Mouse (Mus musculus) spleen, postnatal 10 days (tissue): ENCODE measurements around the gene Olfr1033.
"Not testable (repeated sequence)": the region's sequence is repeated elsewhere in the genome, so short reads cannot be mapped to it uniquely, and the experiment has no call there.

ENCODE experiments used
- DNase-seq, 2 experiments: peaks; one replicate each; pipeline ENCODE4 v3.0.0; 2021 to 2022; ENCODE audit warnings: low spot score in 2 of 2

The Olfr1033 gene

GRCm38 (mm10) chr2:86020406-86020805, at the start of gene Olfr1033:
Gene Olfr1033, plus strand, starts transcription at chr2:86020633.
- DNase-seq, result not testable (repeated sequence)

DNA sequence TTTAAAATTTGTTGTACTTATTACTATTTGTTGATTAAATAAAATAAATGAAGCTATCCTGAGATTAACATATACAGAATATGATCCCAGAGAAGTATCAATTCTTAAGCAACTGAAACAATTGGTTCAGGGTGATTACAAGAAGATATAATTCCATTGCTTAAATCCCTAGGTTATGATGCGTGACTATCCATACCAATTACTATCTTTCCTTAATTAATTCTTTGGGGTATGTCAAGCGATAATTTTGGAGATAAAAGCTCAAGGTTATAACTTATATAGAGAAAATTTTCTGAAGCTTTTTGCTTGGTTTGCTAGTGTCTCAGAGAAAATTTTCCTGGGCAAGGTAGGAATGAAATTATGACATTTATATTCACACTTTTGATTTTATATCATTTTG, 46.8 kb upstream of the Olfr1033 start, which contains the start of gene Olfr1029:
Gene Olfr1029, plus strand, starts transcription at position 301 of the 400 bp plus-strand sequence.
- DNase-seq, result no peak

- DNase-seq, result no peak
Observed at GRCm38 (mm10) chr2:85978976-85979375, 41.5 kb upstream of the Olfr1033 start, which contains the start of gene Olfr1030. Gene Olfr1030, plus strand, starts transcription at chr2:85979276.

- DNase-seq, result no peak
Observed at GRCm38 (mm10) chr2:85990004-85990403, 30.4 kb upstream of the Olfr1033 start, which contains the start of gene Olfr1031. Gene Olfr1031, plus strand, starts transcription at chr2:85990304.

DNA sequence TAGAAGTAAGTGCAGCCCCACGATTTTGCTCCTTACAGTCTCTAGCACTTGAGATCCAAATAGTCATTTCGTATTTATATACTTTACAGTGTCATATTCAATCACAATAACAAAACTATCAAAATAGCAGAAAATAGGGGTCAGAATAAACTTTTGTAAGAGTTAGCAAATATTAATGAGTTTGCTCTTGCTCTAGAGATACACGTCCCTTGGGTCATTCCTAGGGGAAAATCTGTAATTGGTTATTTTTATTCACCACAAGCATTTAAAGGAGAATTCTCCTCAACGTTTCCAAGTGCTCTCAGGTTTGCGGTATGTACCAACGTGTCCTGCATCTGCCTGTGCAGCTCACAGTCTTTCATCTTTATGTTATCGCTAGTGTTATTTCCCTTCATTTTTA, 15.2 kb upstream of the Olfr1033 start, which contains the start of gene Olfr1032:
Gene Olfr1032, plus strand, starts transcription at position 301 of the 400 bp plus-strand sequence.
- DNase-seq, result no peak

- not testable (repeated sequence) for DNase-seq
Observed at GRCm38 (mm10) chr2:86021518-86021917, 1.1 kb downstream of the Olfr1033 start.

GRCm38 (mm10) chr2:86045561-86045960, 25.1 kb downstream of the Olfr1033 start, which contains the start of gene Olfr1034:
Gene Olfr1034, plus strand, starts transcription at chr2:86045861.
- no peak for DNase-seq

- DNase-seq, result not testable (repeated sequence)
Observed at GRCm38 (mm10) chr2:86050777-86051176, 30.3 kb downstream of the Olfr1033 start.

DNA sequence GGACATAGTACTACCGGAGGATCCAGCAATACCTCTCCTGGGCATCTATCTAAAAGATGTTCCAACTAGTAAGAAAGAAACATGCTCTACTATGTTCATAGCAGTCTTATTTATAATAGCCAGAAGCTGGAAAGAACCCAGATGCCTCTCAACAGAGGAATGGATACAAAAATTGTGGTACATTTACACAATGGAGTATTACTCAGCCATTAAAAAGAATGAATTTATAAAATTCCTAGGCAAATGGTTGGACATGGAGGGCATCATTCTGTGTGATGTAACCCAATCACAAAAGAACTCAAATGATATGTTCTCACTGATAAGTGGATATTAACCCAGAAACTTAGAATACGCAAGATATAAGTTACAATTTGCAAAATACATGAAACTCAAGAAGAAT, 43.3 kb downstream of the Olfr1033 start:
- not testable (repeated sequence) for DNase-seq

GRCm38 (mm10) chr2:86070189-86070588, 49.8 kb downstream of the Olfr1033 start:
- no peak for DNase-seq

DNA sequence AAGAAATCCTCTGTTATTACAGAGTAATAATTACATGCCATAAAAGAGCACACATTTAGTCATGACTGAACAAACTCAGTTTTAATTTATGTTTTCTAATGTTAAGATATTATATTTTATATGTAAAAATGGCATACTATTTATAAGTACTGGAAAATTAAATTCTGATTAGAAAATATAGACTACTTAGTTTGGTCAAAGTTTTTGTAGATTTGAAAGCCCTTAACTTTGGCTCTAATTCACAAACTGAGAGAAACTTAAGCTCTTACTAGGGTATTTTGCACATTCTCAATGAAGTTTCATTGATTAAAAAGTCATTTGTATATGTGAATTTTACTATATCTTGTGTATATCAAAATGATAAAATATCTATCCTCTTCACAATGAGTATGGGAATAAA, 53.3 kb downstream of the Olfr1033 start, which contains the start of gene Olfr1036:
Gene Olfr1036, plus strand, starts transcription at position 301 of the 400 bp plus-strand sequence.
- not testable (repeated sequence) for DNase-seq

DNA sequence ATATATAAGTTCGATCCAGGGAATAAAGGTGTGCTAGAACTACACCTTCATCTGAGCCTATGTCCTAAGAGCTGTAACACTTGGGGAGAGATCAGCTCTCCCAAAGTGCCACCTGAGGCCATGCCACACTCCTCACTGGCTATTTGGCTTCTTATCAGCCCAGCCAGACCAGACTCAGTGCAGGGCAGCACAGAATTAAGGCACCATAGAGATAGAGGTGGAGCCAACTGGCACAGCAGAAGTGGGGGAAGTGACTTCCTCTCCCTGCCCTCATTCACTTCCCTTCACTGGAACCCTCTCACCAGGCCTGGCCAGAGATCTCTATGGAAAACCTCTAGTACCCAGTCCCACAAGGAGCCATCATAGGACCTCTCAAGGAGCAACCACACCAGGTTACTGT, 60.0 kb downstream of the Olfr1033 start:
- not testable (repeated sequence) for DNase-seq

DNA sequence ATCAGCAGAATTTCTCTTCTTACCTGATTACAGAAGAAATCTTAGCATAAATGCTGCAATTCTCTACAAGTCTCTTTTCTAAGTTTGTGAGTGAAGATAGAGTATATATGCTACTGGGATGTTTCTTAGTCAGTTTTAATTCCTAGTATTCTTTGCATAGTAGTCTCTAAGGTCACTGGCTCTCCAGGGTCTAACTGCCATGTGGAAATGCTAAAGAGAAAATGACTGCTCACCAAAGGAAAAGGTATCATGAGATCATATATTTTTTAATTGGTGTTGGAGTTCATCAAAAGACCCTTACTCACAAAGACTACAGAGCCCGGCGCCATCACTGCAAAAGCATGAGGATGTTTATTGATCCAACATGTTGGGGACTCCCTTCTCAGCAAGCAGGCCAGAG, 66.9 kb downstream of the Olfr1033 start, which contains the start of gene Olfr1037:
Gene Olfr1037, minus strand, starts transcription at position 101 of the 400 bp plus-strand sequence.
- no peak for DNase-seq
